Mouse (Mus musculus) layer of hippocampus, adult 18-20 months (tissue): ENCODE results near the gene Slc39a1. TPM values are rescaled to one million over a fixed set of nuclear protein-coding genes. Genes with fewer than 3 reads are reported as not detected.
A peak's percentile ranks its signal among the peaks of the same experiment; 100 is the strongest.
"Not testable (repeated sequence)": the region's sequence is repeated elsewhere in the genome, so short reads cannot be mapped to it uniquely, and the experiment has no call there.

Experiments used
- DNase-seq, 2 experiments: peaks; one replicate each; pipeline ENCODE4 v3.0.0; 2022; ENCODE audit warnings: low spot score in 2 of 2
- total RNA-seq, 2 experiments: library from RNA; stranded (reverse); gene quantifications; 2 replicates each; pipeline ENCODE4 v1.2.3; 2021

The Slc39a1 gene
- total RNA-seq, 2 experiments from 2014 or later: 39.0 to 45.3 TPM

DNA sequence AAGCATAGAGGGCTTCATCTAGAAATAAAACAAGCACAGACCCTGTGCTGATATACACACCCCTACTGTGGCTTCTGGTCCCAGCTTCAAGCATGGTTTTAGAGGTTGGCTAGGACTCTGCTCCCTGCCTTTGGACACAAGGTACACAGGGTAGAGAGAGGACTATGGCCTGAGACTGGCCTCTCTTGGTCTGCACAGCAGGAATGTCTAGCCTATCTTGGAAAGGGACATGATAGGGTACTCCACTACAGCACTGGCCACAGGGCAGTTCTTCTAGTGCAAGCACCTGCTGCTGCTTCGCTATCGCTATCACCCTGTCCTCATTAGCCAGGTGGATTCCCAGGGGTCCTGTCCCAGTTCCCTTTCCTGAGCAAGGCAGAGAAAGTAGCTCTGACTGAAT lies 6.7 kb upstream of the Slc39a1 start:
- no peak for DNase-seq

DNA sequence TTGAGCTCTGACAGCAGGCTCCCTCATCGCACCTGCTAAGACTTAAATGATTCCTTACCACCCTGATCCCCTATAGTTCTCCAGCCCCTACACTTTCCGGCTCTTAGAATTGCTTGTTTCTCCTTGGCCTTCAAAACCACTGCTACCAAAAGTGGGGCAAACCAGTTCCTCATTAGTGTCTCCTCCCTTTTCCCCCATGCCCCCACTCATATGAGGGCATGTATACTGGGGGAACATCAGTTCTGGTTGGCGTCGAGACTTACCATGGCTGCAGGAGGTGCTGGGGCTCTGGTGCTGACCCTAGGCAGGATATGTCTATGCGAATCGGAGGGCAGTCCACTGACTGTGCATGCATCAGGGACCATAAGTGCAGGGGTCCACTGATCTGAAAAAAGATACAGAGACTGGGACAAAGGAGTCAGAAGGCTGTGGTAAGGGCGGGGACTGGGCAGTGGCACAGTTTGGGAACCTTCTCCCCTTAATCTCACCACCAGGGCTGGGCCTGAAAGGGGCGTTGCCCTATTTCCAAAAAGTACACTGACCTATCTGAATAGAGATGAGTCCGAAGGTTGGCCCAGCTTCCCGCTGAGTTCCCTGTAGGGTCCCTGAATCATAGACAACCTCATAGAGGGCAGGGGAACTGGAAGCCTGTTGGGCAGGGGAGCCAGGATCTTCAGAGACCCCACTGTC lies 6.2 kb upstream of the Slc39a1 start:
- no peak for DNase-seq

DNA sequence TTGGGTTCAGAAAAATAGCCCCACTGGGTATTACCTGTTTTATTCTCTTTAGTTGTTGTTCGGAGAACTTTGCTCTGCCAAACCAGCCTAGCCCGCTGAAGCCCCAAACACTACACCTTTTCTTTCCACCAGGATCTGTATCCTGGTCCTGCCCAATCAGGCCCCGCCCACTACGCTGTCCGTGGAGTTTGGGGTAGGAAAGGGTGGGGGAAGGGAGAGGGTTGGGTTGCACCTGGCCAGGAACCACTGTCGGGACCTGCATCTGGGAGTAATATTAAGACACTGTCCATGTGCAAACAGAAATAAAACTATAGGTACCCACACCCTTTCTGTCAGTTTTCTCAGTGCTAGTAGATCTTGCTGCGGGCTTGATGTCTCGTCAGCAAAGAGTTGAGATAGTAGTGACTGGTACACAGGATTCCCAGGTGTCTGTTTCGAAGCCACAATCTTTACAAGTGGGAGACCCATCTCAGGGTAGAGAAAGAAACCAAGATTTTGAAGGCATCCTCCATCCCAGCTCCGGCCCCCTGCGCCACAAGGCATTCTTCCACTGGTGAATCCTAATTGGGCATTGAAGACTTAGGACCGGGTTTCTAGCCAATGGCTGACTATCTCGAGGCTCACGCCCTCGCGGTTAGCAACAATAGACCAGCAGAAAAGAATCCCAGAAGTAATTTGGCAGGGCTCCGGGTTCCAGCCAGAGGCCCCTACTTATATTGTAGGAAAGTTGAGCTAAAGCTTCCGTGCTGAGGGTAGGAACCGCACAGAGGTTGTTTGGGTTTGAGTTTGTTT lies 4.8 kb upstream of the Slc39a1 start, which contains the start of gene Creb3l4:
Gene Creb3l4 (minus strand): TSS at position 529 of the 792 bp plus-strand sequence.
- DNase-seq: peak in 1 of 2 experiments; percentile 35

DNA sequence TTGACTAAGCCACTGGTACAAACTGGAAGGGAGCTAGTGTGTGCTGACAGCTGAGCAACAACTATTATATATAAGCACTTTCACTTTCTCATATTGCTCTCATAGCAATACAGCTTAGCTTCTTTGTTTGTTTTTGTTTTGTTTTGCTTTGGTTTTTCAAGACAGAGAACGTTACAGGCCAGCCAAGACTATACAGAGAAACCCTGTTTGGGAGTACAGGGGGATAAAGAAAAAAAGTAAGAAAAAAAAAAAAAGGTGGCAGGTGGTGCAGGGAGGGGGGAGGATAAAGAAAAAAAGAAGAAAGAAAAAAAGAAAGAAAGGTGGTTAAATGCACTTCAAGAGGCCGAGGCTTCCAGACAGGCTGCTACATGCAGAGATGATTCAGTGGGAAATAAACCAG lies 2.6 kb upstream of the Slc39a1 start:
- DNase-seq: no peak

DNA sequence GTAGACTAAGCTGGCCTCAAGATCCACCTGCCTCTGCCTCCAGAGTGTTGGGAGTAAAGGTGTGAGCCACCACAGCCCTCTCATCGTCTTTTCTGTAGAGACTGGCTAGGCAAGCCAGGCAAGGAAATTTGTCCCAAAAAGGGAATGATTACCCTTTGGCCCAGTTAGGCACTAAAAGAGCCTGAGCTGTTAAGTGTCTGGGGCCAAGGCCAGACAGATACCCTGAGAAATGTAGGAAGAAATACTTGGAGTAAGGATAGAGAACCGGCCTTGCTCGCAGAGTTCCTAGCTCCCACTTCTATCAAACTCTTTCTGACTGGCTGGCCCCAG lies 377 bp upstream of the Slc39a1 start:
- no peak for DNase-seq

DNA sequence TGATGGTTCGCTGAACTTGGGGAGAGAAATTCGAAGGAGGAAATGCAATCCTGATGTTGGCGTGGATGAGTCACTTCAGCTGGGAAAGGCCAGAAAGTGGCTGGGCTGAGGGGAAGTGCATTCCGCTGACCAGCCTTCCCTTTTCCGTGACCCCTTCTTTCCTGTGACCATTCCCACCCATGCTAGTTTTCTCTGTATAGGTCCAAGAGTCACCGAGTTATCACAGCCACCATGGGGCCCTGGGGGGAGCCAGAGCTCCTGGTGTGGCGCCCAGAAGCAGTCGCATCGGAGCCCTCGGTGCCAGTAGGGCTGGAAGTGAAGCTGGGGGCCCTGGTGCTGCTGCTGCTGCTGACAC lies 751 bp downstream of the Slc39a1 start:
- no peak for DNase-seq

DNA sequence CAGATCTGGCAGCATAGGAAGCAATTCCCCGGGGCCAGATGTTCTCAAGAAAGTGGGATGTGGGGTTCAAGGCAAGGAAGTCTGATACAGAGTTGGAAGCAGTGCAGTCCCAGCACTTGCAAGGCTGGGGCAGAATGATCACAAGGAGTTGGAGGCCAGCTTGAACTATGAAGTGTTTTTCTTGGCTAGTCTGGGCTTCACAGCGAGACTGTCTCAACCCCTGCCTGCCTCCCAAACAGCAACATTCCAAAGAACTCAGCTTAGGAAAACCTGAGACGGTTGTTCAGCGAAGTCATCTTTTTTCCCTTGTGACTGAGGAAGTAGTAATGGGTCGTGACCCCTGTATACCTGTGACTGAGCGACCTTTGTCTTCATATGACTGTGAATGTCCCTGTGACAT lies 2.8 kb downstream of the Slc39a1 start:
- no peak for DNase-seq

DNA sequence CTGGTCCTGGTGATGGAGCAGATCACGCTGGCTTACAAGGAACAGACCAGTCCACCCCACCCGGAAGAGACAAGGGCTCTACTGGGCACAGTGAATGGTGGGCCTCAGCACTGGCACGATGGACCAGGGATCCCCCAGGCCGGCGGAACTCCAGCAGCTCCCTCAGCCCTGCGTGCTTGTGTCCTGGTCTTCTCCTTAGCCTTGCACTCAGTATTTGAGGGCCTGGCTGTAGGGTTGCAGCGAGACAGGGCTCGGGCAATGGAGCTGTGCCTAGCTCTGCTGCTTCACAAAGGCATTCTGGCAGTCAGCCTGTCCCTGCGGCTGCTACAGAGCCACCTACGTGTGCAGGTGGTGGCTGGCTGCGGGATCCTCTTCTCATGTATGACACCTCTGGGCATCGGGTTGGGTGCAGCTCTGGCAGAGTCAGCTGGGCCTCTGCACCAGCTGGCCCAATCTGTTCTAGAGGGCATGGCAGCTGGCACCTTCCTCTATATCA lies 3.8 kb downstream of the Slc39a1 start:
- DNase-seq: not testable (repeated sequence)

DNA sequence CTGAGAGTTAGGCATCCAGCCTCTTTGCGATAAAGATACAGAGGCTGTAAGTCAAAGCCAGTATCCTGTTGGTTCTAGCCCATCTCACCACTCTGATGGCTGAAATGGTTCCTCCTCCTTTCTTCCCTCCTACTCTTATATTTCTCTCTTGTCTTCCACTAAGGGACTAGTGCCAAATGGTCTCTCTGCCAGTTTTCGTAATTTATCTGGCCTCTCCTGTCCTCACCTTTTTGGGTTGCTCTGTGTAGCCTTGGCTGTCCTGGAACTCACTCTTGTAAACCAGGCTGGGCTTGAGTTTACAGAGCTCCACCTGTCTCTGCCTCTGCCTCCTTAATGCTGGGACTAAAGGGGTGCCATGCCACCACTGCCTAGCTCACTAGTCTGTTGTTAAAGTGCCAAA lies 4.7 kb downstream of the Slc39a1 start:
- DNase-seq: not testable (repeated sequence)

DNA sequence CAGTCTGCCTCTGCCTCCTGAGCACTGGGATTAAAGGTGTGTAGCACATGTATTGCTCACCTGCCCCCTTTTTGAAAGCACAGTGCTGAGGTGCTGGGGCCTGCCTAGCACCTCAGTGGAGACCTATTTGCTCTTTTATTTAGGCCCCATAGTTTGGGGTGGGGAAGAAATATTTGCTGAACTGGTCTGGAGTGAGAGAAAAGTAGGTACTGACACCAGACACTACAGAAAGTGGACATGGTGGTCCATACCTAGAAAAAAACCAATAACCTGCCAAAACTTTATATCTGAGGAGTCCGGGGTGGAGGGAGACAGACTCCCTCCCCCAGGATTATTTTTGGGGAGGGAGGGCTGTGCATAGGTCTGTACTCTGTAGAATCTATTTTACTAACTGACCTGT lies 5.2 kb downstream of the Slc39a1 start:
- not testable (repeated sequence) for DNase-seq

DNA sequence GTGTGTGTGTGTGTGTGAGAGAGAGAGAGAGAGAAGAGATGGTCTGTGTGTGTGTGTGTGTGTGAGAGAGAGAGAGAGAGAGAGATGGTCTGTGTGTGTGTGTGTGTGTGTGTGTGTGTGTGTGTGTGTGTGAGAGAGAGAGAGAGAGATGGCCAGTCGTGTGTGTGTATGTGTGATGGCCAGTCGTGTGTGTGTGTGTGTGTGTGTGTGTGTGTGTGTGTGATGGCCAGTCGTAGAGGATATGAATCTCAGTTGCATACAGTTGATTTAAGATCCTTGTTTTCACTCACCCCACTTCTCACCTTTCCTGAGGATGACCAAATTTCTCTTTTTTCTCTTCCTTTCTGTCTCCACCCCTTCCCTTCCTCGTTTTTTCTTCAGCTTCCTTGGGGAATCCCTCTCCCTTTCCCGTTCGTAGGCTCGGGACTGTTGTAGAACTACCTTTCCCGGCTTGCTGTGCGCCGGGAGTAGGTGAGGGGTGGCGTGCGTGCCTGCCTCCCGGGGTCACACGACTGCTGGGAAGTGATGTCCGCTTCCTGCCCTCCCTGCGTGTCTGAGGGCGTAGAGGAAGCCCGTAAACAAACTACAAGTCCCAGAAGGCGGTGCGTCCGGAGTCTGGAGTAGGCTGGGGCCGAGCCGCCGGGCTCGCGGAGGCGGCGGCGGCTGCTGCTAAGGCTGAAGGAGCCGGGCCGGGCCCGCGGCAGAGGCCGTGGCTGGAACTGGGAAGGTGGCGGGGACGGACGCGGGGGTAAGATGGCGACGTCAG lies 5.9 kb downstream of the Slc39a1 start, which contains the start of gene Crtc2:
Gene Crtc2 (plus strand): TSS at position 511 of the 766 bp plus-strand sequence.
- peak; percentile 98 for DNase-seq

DNA sequence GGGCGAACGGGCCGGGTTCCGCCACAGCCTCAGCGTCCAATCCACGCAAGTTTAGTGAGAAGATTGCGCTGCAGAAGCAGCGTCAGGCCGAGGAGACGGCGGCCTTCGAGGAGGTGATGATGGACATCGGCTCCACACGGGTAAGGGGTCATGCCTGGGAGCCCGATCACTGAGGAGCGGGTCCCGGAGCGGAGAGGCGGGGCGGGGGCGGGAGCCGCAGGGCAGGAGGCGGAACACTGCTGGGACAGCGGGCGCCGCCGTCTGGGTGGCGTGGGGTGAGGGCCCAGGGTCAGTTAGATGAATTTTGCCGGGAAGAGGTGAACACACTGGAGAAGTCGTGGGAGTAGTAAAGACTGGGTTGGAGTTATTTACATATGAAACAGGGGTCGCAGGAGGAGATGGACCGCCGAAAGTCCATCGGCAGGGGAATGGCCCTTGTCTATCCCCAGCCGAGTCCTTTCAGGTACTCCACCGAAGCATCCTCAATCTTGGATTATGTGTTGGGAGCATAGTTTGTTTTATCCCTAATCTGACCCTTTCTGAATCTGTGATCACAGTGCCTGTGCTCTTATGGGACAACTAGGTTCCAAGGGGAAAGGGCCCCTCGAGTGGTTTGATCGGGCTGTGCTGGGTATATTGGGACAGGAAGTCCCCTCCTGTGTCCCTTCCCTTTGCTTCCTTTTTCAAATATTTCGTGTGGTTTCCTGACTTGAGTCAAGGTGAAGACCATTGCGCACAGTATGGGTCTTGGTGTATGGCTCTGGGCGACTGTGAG lies 6.6 kb downstream of the Slc39a1 start:
- no peak for DNase-seq

DNA sequence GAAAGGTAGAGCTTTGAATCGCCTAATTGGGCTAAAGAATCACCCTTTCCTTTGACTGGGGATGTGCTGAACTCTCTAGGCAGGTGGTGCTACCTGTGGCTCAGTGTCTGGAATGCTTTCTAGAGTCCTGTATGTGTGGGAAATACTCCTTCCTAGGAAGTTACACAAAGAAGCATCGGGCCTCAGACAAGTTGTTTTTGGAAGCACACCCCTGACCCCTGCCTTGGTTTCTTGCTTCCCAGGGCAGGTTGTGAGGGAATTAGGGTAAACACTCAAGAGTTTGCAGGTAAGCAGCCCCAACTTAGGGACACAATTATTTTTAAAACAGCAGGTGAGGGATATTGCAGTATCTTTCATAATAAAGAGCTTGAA lies 7.2 kb downstream of the Slc39a1 start:
- no peak for DNase-seq

DNA sequence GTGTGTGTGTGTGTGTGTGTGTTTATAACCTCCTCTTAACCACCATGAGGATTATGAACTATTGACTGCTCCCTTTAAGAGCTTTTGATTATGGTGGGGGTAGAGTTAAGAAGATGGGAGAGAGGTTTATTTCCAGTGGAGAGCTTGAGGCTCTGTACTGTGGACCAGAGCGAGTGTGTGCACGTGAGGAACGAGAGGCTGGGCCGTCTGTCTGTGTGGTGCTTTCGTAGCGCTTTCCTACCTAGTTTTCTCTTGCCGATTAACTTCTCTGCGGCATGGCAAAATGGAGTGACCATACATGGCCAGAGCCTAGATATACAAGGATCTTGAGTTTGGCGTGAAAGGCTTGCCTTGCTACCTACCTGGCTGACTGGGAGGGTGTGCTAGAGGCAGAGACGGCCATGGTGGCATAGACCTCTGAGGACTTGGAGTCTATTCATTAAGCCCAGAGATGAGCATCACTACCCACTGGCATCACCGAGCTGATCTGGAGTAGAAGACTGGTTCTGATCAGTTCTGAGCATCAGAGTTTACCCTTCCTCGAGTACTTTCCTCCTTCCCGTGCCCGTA lies 7.9 kb downstream of the Slc39a1 start:
- DNase-seq: no peak

DNA sequence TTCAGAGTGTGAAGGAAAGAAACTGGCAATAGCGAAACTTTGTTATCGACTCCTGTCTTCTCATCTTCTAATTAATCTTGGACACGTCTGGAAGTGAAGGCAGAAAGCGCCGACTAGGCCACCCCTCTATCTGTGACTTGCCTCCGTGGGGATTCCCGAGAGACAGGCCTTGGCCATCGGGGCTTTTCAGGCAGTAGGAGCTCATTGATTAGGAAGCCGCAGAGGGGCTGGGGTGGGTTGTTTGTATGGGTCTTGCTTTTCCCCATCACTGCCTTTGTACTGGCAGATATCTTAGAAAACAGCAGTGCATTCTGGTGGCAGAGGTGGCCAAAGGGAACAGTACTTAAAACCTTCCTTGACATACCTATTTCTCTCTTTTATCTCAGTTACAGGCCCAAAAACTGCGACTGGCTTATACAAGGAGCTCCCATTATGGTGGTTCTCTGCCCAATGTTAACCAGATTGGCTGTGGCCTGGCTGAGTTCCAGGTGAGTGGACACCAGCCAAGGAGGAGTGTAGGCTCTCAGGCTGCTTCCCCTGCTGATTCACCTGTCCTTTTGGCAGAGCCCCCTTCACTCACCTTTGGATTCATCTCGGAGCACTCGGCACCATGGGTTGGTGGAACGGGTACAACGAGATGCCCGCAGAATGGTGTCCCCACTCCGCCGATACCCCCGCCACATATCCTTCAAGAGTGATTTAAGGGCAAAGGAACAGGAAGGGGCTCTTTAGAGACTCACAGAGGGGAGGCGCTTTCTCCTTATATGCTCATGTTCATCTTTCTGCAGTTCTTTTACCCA lies 9.0 kb downstream of the Slc39a1 start:
- DNase-seq: no peak

DNA sequence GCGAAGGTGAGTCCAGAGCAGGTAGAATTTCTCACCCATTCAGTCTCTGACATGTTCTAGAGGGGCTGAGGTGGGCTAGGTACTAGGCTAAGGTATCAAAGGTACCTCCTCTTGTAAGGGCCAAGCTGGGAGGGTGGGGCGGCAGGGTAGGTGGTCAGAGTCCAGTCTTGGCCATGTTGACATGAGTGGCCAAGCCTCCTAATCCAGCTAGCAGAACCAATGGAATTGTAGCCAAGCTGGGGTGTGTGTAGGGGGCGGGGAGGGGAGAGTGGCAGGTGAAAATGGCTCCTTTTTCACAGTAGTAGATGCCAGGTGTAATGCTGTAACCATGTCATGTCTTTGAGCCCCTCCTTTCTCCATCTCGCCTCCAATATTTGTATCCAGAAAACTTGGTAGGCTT lies 10.5 kb downstream of the Slc39a1 start:
- DNase-seq: no peak

DNA sequence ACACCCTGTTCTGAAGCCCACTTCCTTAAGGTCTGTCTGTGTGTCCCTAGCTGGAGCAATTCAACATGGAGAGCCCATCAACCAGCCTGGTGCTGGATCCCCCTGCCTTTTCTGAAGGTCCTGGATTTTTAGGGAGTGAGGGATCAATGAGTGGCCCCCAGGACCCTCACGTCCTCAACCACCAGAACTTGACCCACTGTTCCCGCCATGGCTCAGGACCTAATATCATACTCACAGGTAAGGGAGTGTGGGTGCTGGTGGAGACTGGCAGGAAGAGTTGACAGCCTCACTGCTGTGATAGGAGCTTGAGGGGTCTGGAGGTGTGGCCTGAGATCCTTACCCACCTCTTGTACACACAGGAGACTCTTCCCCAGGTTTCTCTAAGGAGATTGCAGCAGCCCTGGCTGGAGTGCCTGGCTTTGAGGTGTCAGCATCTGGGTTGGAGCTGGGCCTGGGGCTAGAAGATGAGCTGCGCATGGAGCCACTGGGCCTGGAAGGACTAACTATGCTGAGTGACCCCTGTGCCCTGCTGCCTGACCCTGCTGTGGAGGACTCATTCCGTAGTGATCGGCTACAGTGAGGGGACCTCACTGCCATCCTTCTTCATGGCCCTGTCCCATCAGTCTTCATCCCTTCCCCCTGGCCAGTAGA lies 15.3 kb downstream of the Slc39a1 start:
- DNase-seq: no peak

DNA sequence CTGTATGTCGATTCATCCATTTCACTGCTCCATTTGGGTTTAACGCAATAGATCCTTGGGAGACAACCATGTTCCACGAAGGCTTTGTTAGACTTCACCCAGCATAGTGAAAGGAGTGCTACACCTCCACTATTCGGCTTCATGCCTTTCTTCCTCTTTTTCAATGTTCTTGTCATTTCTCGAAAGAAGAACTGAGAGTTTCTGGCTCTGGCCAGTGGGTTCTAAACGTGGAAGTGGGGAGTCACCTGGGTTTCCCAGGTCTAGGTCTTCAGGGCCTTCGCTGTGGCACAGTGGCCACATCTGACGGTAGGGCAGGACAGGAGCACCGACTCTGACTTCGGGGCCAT lies 16.7 kb downstream of the Slc39a1 start:
- no peak for DNase-seq
